In genomic region chr17:82132941-82133340, GRCm38 (mm10) we compare ENCODE assay signal across 18 mouse cellular contexts.
"Had no signal": no experiment of that assay in that cellular context is flagged by ENCODE, and none has a peak within 500 bp of the region (broad histone marks: within the 10 kb centered on the region; RNA-seq: fewer than 3 reads in every experiment).

No protein-coding gene starts in this region.

- DNase-seq: kidney, postnatal 25 days; layer of hippocampus, adult 9-11 months; liver; lung, adult 18-20 months; lung, postnatal 14 days; lung, postnatal 4 days; midbrain, embryonic 14.5 days; right cerebral cortex, postnatal 14 days; spleen, adult 18-20 months; thymus, postnatal 25 days had no signal

- H3K4me2 ChIP-seq: limb, embryonic 13.5 days; liver, embryonic 12.5 days; liver, embryonic 15.5 days; midbrain, embryonic 11.5 days; stomach, embryonic 15.5 days had no signal

- H3K36me3 ChIP-seq: limb, embryonic 10.5 days; limb, embryonic 13.5 days; liver, embryonic 12.5 days; liver, embryonic 15.5 days; stomach, embryonic 15.5 days had no signal

- ATAC-seq: liver, embryonic 12.5 days had no signal

- H3K27ac ChIP-seq: kidney, postnatal 0 days; layer of hippocampus, adult 2 months; limb, embryonic 10.5 days; limb, embryonic 13.5 days; liver, embryonic 12.5 days; liver, embryonic 15.5 days; stomach, embryonic 15.5 days had no signal

- H3K9ac ChIP-seq: limb, embryonic 13.5 days; liver, embryonic 12.5 days; liver, embryonic 15.5 days; stomach, embryonic 15.5 days had no signal

- H3K4me3 ChIP-seq: layer of hippocampus, adult 2 months; limb, embryonic 10.5 days; limb, embryonic 13.5 days; liver, embryonic 12.5 days; liver, embryonic 15.5 days; stomach, embryonic 15.5 days had no signal

- H3K4me1 ChIP-seq: limb, embryonic 10.5 days; limb, embryonic 13.5 days; liver, embryonic 12.5 days; liver, embryonic 15.5 days; stomach, embryonic 15.5 days had no signal

- H3K9me3 ChIP-seq: limb, embryonic 10.5 days; limb, embryonic 13.5 days; liver, embryonic 12.5 days; liver, embryonic 15.5 days; stomach, embryonic 15.5 days had no signal

- H3K27me3 ChIP-seq: limb, embryonic 13.5 days; liver, embryonic 12.5 days; liver, embryonic 15.5 days; stomach, embryonic 15.5 days had no signal
